Mouse (Mus musculus): ENCODE data around the gene Brdt.

The Brdt gene

GRCm38 (mm10) chr5:107330916-107331421 is at the start of gene Brdt:
TSS of gene Brdt (plus strand) at chr5:107331159.
- no peak for DNase-seq

DNA sequence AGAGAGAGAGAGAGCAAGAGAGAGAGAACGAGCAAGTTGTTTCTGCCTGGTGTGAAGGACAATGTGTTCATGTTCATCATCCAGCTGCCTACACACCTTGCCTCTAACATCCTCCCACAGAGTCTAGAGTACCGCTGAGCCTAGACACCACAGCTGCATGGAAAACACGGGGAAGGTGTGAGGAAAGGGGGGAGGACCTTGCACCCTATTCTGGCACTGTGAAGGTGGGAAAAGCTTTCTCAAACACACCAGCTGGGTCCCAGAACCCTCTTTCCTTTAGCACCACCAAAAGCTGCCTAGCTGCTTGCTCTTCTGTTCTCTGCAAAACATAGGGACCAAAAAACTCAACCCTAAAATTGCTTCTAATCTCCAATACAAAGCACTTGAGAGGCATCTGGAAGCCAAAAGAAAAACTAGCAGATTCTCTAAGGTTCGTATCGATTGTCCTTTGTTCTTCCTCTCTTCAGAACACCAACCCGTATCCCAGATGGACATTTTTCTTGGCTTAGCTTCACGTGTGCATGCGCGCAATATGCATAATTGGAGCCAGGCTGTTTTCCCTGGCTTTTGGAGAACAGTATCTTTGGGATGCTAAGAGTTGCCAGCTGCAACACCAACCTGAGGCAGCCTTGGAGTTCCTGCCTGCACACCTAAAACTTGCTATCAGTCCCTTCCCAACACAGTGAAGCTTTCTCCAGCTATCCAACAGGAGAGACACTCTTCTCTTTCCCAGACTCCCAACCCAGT is 48.2 kb upstream of the Brdt start:
- no peak for DNase-seq

DNA sequence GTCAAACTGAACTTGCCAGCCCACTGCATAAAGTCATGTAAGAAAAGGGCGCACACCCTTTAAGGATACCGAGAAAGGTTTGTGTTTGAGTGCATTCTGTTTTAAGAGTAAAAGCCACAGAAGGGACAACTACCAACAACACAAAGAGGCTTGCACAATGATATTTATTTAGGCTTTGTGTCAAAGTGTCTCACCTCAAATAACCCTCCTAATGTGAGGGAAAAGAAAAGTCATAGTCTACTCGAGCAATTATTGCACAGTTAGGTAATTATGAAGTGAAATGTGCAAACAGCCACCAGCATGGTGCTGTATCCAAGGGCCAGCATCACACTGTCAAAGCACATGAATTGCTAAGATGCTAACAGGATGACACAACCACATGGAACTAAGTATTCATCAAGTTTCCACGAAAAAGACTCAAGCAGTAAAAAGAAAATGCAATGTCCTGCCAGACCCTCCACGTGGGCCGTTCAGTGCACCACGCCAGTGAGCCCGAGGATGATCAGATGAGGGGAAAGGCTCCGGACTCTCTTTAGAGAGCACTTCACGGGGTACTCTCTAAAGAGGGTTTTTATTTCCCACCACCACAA is 46.9 kb upstream of the Brdt start:
- DNase-seq: no peak

GRCm38 (mm10) chr5:107285563-107285962 is 45.4 kb upstream of the Brdt start:
- no peak for DNase-seq

GRCm38 (mm10) chr5:107287254-107287907 is 43.6 kb upstream of the Brdt start:
- DNase-seq: peak; percentile 82

- no peak for DNase-seq
These were observed 43.1 kb upstream of the Brdt start for GRCm38 (mm10) chr5:107287908-107288267.

DNA sequence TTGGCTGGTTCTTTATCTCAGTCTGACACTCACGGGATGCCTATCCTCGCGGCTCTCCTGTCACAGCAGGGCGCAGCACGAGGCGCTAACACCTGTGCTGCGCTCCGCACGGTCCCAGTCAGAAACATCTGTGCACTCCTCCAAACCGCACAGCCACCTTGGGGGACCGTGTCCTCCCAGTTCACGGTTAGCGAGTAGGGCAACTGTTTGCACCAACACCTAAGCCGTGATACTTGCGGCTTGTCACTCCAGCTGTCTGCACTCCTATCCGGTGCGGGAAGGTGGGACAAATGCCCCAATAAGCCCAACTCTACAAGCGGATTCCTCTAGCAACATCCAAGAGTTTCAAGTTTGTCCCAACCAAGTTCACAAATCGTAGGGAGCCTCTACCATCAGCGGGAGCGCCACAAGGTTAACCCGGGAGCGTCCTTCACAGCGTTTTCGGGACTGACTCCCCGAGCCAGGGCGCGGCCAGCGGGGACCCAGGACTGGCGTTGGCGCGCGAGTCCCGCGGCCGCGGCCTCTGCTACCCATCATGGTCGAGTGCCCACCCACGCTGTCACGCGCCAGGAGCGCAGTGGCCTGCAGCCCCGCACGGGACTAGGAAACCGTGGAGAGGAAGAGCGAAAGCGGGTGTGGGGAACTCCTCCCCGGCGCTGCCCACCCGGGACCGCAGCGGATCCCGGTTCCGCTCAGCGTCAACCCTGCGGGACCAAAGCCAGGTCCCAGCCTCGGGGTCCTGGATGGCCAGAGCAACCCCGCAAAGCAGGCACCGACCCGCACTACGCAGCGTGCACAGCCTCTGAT is 42.3 kb upstream of the Brdt start:
- peak; percentile 83 for DNase-seq

DNA sequence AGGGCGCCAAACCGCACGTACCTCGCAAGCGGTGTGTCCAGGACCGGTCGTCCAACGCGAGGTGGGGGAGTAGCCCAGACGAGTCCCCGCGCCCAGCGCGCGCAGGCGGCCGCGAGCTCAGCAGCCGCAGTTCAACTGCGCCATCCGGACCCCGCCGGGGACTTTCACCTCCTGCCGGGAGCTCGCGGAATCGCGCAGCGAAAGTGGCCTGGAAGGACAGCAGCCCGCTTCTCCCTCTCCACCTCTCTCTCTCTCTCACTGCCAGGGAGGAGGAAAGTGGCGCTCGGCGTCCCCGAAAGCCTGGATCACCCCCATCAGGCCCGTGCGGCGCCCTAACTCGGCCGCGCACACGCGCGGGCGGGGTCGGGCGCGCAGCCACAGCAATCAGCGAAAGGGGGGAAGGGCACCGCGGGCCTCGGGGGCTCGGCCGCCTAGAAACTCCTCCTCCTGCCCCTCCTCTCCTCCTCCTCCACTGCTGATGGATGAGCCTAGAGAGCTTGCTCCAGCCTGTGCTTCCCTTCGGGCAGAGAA is 41.7 kb upstream of the Brdt start, which contains the start of gene Tgfbr3:
Gene Tgfbr3, minus strand, starts transcription at position 396 of the 531 bp plus-strand sequence.
- peak; percentile 81 for DNase-seq

- no peak for DNase-seq
These were observed 41.0 kb upstream of the Brdt start for GRCm38 (mm10) chr5:107289986-107290385.

- no peak for DNase-seq
These were observed 36.9 kb upstream of the Brdt start for GRCm38 (mm10) chr5:107294041-107294440.

- no peak for DNase-seq
These were observed 35.7 kb upstream of the Brdt start for GRCm38 (mm10) chr5:107295061-107295816.

DNA sequence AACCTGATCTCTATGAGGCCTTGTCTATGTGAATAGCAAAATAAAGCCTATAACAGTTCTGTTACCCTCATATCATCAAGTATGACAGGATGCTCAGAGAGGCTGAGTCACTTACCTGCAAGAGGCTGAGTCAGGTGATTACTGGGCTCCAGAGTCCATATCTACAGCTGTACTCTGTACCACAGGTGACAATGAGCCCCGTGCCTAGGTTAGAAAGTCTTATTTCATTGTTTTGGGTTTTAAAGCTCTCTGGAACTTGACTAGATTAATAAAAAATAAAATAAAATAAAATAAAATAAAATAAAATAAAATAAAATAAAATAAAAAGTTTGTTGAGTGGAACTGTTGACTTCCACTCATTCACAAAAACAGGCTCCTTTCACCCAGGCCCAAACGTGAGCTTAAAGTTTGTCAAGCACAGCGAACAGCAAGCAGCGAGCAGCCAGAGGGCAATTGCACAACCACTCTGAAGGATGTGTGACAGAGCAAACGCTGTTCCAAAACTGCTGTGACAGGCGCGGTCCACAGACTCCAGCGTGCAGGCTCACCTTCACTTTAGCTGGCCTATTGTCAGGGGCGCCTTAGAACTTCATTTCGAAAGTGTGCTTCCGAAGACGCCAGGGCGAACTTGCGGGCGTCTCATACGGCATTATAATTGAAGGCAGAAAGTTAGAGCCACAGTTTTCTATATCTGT is 35.0 kb upstream of the Brdt start:
- DNase-seq: no peak

DNA sequence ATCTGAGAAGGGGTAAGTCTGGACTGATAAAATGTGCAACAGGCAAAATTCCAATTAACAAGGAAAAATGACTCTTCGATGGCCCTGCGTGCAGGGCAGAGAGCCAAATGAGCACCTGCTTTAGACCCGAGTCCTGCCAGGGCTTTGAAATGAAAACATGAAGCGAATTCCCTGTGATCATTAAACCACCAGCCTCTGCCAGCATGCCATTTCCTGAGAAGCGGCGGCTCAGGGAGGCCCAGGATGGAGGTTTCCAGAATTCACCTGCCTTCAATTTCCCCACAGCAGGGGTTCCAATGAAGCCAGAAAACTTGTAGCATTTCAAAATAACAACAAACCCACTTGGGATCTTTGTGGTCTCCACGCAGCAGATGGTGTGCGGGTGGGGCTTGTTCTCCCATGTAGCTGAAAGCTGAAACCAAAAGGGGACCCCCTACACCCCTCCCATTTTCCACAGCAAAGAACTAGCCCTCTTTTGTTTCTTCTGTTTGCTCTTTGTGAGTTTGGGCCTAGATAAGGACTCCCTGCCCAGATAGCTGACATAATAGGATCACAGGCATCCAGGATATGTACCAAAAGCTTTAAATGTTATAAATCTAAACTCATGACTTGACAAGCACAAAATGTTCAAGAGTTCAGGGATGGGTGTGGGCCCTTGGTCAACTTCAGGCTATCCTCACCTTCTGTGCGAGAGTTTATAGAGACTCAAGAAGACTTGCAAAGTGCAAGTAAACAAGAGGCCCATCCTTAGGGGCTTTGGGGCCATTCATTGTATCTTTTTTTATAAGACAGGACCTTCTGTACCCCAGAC is 34.2 kb upstream of the Brdt start:
- no peak for DNase-seq

- no peak for DNase-seq
These were observed 32.1 kb upstream of the Brdt start for GRCm38 (mm10) chr5:107298854-107299253.

DNA sequence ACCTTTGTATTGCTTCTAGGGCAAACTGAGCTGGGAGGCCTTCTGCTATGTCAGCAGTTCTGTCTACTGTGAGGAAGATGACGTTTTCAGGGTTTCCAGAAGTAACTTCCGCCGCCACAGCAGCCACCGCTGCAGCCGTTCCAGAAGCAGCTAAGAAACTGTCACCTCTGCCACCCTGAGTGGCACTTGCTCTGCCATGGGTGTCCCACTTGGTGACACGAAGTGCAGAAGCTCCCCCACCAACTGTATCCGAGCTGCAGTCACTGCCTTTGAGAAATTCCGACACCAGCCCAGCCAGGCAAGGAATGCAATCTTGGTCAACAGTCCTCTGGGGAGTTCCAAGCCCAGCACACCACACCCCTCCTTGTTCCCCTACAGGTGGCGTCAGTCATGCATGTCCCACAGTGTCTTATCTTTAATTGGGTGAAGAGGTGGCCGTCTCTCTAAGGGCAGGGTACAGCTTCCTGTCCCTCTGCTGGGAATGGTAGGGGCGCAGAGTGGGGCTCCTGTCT is 27.6 kb upstream of the Brdt start:
- DNase-seq: peak; percentile 61

DNA sequence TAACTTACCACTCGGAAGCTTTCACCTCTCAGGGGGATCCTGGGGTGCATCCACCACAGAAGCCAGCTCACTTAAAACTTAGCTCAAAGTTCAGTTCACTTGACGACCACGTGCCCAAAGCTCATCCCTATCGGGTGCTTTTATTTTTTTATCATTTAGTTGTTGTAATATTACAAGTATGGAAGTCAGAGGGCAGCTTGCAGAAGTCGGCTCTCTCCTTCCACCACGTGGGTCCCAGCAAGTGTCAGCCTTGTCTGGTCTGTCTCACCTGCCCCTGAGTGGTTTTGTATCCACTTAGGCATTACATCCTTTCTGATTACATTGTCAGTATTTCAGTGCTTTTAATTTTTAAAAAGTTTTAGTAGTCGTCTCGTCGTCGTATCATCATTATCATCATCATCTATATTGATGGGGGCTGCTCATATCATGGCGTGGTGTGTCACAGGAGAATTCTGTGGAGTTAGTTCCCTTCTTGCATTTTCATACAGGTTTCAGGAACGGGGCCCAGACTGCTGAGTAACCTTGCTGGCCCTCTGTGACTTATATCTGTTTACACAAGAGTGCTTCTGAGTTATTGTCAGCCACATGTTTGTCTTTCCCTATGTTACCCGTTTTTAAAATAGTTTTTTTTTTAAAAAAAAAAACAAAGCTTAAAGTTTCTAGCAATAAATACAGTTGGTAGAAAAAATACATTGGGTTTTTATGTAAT is 26.7 kb upstream of the Brdt start:
- DNase-seq: no peak

GRCm38 (mm10) chr5:107307432-107307831 is 23.5 kb upstream of the Brdt start:
- no peak for DNase-seq

- no peak for DNase-seq
These were observed 13.8 kb upstream of the Brdt start for GRCm38 (mm10) chr5:107317141-107317540.

- no peak for DNase-seq
These were observed 10.3 kb upstream of the Brdt start for GRCm38 (mm10) chr5:107320703-107321102.

DNA sequence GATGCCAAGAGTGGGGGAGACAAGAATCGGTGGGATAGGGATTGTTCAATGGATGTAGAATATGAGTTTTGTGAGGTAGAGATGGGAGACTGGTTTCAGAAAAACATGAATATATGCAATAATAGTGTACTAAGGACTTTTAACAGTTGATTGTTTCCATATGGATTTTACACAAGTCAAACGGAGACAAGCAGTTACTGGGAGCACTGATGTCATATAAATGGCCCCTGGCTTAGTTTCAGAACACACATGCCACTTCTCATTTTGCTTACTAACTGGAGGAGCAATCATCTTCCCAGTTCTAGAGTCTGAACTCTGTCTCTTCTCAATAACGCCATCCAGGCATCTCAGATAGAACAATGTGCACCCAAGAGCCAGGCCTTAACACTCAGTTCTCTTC is 9.4 kb downstream of the Brdt start:
- no peak for DNase-seq
